Mouse (Mus musculus) lung, postnatal 36 days (tissue): Measurements from ENCODE around the gene Narfl.

Experiments used
- DNase-seq: peaks from one replicate; pipeline ENCODE4 v3.0.0; 2022; ENCODE audit warnings: mixed read lengths

Gene Narfl

GRCm38 (mm10) chr17:25831451-25832281 is 58.1 kb downstream of the Narfl start:
- no peak for DNase-seq

- peak; percentile 100 for DNase-seq
Measured at GRCm38 (mm10) chr17:25832436-25833290, 59.1 kb downstream of the Narfl start.
